Mouse (Mus musculus) intestine, embryonic 14.5 days (tissue): ENCODE measurements around the gene Cyld. TPM values are rescaled to one million over a fixed set of nuclear protein-coding genes. Genes with fewer than 3 reads are reported as not detected.

Source experiments
- ATAC-seq: fragments of 200-750 bp; cut with Nextera tagmentation; replicated peaks from 2 replicates; pipeline ENCODE4 v1.8.0; 2017; ENCODE audit warnings: low read depth, moderate number of reproducible peaks, moderate TSS enrichment, moderate library complexity; ENCODE audit not compliant: low FRiP score, low TSS enrichment
- DNase-seq: peaks from one replicate; pipeline ENCODE4 v3.0.0-alpha.2; 2018; ENCODE audit warnings: low spot score
- H3K27ac ChIP-seq: fragments of 300-500 bp; sonication (generic); 2 replicates; pipeline ENCODE4 v1.5.1; 2014; ENCODE audit warnings: low read depth, mild to moderate bottlenecking, control low read depth
- H3K27me3 ChIP-seq: fragments of 300-500 bp; sonication (generic); replicated peaks from 2 replicates; pipeline ENCODE4 v1.6.1; 2014; ENCODE audit warnings: low read length, control low read depth; ENCODE audit not compliant: control insufficient read depth, insufficient read depth
- H3K36me3 ChIP-seq: fragments of 300-500 bp; sonication (generic); 2 replicates; pipeline ENCODE4 v1.6.1; 2014; ENCODE audit warnings: low read length, control low read depth; ENCODE audit not compliant: control insufficient read depth, insufficient read depth
- H3K4me1 ChIP-seq: fragments of 300-500 bp; sonication (generic); replicated peaks from 2 replicates; pipeline ENCODE4 v1.6.1; 2014; ENCODE audit warnings: low read length, control low read depth, mixed read lengths; ENCODE audit not compliant: control insufficient read depth, insufficient read depth
- H3K4me2 ChIP-seq: fragments of 300-500 bp; sonication (generic); 2 replicates; pipeline ENCODE4 v1.6.1; 2014; ENCODE audit warnings: low read length
- H3K4me3 ChIP-seq: fragments of 300-500 bp; sonication (generic); 2 replicates; pipeline ENCODE4 v1.5.1; 2014; ENCODE audit warnings: low read depth, low read length, control low read depth, mixed read lengths
- H3K9ac ChIP-seq: fragments of 300-500 bp; sonication (generic); 2 replicates; pipeline ENCODE4 v1.6.1; 2014; ENCODE audit warnings: mild to moderate bottlenecking, low read length
- H3K9me3 ChIP-seq: fragments of 300-500 bp; sonication (generic); 2 replicates; pipeline ENCODE4 v1.6.1; 2016; ENCODE audit warnings: low read length, control low read depth; ENCODE audit not compliant: control insufficient read depth
- WGBS: fragments of 180-500 bp; shearing (Covaris S2); extraction: QIAGEN DNeasy Blood & Tissue Kit; methylation state at CpG from one replicate; pipeline ENCODE4 v1.1.7; 2014; 5-methylcytosine and 5-hydroxymethylcytosine counted together
- polyA plus RNA-seq: library from polyadenylated mRNA; unstranded; fragments of >200 nt; fragmentation: Nextera tagmentation; extraction: Ambion mirVana; gene quantifications from 2 replicates; pipeline ENCODE4 v1.2.1, GENCODE M21; 2014

Cyld gene
- polyA plus RNA-seq, 1 experiment from 2014 or later = 13.7 TPM

- H3K4me1 ChIP-seq = 0 out of 2 replicates have a peak, but pooled peaks cover 6% of the 10 kb centered on the region
- no peaks in the 10 kb centered on the region for H3K9me3 ChIP-seq
- no peak overlapping the region for H3K27ac ChIP-seq
- DNase-seq = no peak
- H3K27me3 ChIP-seq = no peaks in the 10 kb centered on the region
- no peak for ATAC-seq
- no peak overlapping the region for H3K4me3 ChIP-seq
- no peak overlapping the region for H3K9ac ChIP-seq
- no peak overlapping the region for H3K4me2 ChIP-seq
- 75% methylated on average over 19 of the region's 19 CpGs for WGBS
- H3K36me3 ChIP-seq = no peaks in the 10 kb centered on the region
These were observed 31.9 kb upstream of the Cyld start for GRCm38 (mm10) chr8:88664947-88665346.

DNA sequence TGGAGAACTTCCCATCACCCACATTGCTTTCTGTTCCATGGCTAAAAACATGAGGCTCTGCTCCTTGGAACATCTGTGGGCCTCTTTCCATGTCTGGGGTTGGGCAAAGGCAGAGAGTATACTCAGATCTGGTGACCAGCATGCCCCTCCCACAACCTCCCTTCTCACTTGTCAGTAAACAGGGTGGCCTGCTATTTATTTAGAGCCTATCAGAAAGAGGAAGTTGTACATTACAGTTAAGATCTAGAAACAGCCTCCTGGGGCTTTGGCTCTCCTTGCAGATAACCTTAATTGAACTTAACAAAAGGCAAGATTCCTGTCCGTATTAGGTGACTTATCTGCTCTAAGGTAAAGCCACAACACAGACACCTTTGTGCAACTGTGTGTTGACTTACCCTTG, 30.4 kb upstream of the Cyld start:
- no peak overlapping the region for H3K4me3 ChIP-seq
- no peak overlapping the region for H3K9ac ChIP-seq
- WGBS = 49% methylated on average over 1 of the region's 1 CpGs
- H3K4me2 ChIP-seq = no peak overlapping the region
- H3K4me1 ChIP-seq = 0 out of 2 replicates have a peak, but pooled peaks cover 6% of the 10 kb centered on the region
- no peaks in the 10 kb centered on the region for H3K9me3 ChIP-seq
- no peak overlapping the region for H3K27ac ChIP-seq
- no peaks in the 10 kb centered on the region for H3K27me3 ChIP-seq
- no peaks in the 10 kb centered on the region for H3K36me3 ChIP-seq
- DNase-seq (no peak), ATAC-seq (no peak)

DNA sequence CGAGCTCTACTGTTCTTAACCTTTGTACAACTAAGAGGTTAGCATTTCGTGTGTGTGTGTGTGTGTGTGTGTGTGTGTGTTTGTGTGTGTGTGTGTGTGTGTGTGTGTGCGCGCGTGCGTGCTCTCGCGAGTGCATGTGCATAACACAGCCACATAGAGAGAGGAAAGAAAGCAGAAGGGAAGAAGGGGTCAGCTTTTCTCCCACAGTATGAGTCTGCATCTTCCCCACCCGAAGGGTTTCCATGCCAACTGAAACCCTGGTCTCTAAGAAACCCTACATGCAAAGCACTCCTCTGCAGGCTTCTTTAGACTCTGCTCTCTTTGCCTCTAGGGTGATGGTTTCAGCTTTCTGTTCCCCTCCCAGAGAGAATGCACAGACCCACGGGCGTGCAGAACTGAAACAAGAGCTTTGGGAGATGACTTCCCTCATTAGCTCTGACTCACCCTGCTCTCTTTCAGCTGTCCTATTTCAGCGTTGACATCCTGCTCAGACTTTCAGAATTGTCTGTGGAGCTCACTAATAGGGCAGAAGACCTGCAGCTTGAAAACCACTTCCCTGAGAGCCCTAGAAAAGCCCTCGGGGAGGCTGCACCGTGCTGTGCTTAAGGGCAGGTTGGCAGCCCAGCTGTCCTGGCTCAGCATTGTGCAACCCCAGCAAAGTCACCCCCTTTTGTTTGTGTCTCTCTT, 28.3 kb upstream of the Cyld start:
- H3K36me3 ChIP-seq = no peaks in the 10 kb centered on the region
- no peak overlapping the region for H3K27ac ChIP-seq
- no peak overlapping the region for H3K4me3 ChIP-seq
- H3K4me2 ChIP-seq = no peak overlapping the region
- H3K9me3 ChIP-seq = no peaks in the 10 kb centered on the region
- DNase-seq (no peak), ATAC-seq (no peak)
- no peaks in the 10 kb centered on the region for H3K27me3 ChIP-seq
- WGBS = 60% methylated on average over 13 of the region's 14 CpGs
- 0 out of 2 replicates have a peak, but pooled peaks cover 6% of the 10 kb centered on the region for H3K4me1 ChIP-seq
- H3K9ac ChIP-seq = no peak overlapping the region

- Histone ChIP-seq H3K4me1 (0 out of 2 replicates have a peak, but pooled peaks cover 4% of the 10 kb centered on the region), H3K9ac (no peak overlapping the region), H3K4me3 (no peak overlapping the region), H3K9me3 (no peaks in the 10 kb centered on the region), H3K36me3 (no peaks in the 10 kb centered on the region), H3K27ac (no peak overlapping the region), H3K4me2 (no peak overlapping the region), H3K27me3 (no peaks in the 10 kb centered on the region)
- 76% methylated on average over 6 of the region's 6 CpGs for WGBS
- DNase-seq (no peak), ATAC-seq (no peak)
These were observed 26.0 kb upstream of the Cyld start for GRCm38 (mm10) chr8:88670782-88671181.

- H3K4me1 ChIP-seq = no peaks in the 10 kb centered on the region
- H3K27me3 ChIP-seq = no peaks in the 10 kb centered on the region
- H3K36me3 ChIP-seq = no peaks in the 10 kb centered on the region
- DNase-seq (no peak), ATAC-seq (no peak)
- 79% methylated on average over 10 of the region's 10 CpGs for WGBS
- no peak overlapping the region for H3K9ac ChIP-seq
- H3K4me2 ChIP-seq = no peak overlapping the region
- no peaks in the 10 kb centered on the region for H3K9me3 ChIP-seq
- H3K4me3 ChIP-seq = no peak overlapping the region
- H3K27ac ChIP-seq = no peak overlapping the region
These were observed 25.3 kb upstream of the Cyld start for GRCm38 (mm10) chr8:88671575-88671974.

DNA sequence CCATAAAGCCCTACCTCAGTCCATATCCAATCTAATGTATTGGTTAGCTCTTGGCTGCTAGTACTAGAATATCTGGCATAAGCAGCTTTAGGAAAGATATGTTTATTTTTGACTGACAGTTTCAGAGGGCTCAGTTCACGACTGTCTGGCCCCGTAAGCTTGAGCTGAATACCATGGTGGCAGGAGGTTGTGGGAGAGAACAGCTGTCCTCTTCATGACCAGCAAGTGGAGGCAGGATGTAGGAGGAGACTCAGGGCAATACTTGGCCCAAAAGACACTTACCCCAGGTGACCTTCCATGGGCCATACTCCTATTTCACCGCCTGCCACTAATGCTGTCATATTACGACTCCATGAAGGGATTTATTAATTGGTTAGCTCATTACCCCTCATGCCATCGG, 23.0 kb upstream of the Cyld start:
- ATAC-seq (no peak), DNase-seq (no peak)
- H3K4me2 ChIP-seq = no peak overlapping the region
- no peak overlapping the region for H3K9ac ChIP-seq
- no peaks in the 10 kb centered on the region for H3K27me3 ChIP-seq
- H3K4me3 ChIP-seq = no peak overlapping the region
- H3K9me3 ChIP-seq = no peaks in the 10 kb centered on the region
- no peaks in the 10 kb centered on the region for H3K36me3 ChIP-seq
- H3K4me1 ChIP-seq = no peaks in the 10 kb centered on the region
- 77% methylated on average over 5 of the region's 5 CpGs for WGBS
- no peak overlapping the region for H3K27ac ChIP-seq

GRCm38 (mm10) chr8:88675372-88676165, 21.3 kb upstream of the Cyld start:
- Histone ChIP-seq H3K4me1 (no peaks in the 10 kb centered on the region), H3K4me2 (no peak overlapping the region), H3K9ac (no peak overlapping the region), H3K27me3 (no peaks in the 10 kb centered on the region), H3K4me3 (no peak overlapping the region), H3K36me3 (no peaks in the 10 kb centered on the region), H3K27ac (no peak overlapping the region), H3K9me3 (no peaks in the 10 kb centered on the region)
- WGBS = 89% methylated on average over 12 of the region's 12 CpGs
- no peak for ATAC-seq
- no peak for DNase-seq

DNA sequence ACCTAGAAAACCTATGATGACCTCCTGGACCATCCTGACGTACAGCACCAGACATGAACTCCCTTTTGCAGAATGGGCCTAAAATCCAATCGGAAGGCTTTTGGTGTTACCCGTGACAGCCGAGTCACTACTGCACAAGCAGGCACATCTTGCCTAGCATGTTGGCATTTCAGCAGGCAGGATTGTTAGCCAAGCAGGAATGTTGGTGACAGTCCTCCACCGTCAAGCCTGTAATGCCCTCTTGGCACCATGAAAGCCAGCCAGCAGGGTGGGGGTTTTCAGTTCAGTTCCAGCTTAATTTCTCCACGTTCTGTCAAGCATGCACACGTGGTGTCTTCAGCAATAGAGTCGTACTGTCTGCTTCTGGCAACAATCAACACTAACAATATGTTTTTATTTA, 19.8 kb upstream of the Cyld start:
- Histone ChIP-seq H3K4me2 (no peak overlapping the region), H3K4me3 (no peak overlapping the region), H3K4me1 (no peaks in the 10 kb centered on the region), H3K27me3 (no peaks in the 10 kb centered on the region), H3K9me3 (no peaks in the 10 kb centered on the region), H3K9ac (no peak overlapping the region), H3K27ac (no peak overlapping the region), H3K36me3 (no peaks in the 10 kb centered on the region)
- ATAC-seq = no peak
- WGBS = 86% methylated on average over 8 of the region's 8 CpGs
- no peak for DNase-seq
